Mouse (Mus musculus): ENCODE results near the gene Tmbim1. TPM values are rescaled to one million over a fixed set of nuclear protein-coding genes. Genes with fewer than 3 reads are reported as not detected.
A peak's percentile ranks its signal among the peaks of the same experiment; 100 is the strongest.
"Not testable (repeated sequence)": the region's sequence is repeated elsewhere in the genome, so short reads cannot be mapped to it uniquely, and the experiment has no call there.

The Tmbim1 gene
- 25.5 and 33.1 TPM in 2 replicates for polyA plus RNA-seq (2016; fragmentation: Nextera tagmentation; extraction: Ambion mirVana)

DNA sequence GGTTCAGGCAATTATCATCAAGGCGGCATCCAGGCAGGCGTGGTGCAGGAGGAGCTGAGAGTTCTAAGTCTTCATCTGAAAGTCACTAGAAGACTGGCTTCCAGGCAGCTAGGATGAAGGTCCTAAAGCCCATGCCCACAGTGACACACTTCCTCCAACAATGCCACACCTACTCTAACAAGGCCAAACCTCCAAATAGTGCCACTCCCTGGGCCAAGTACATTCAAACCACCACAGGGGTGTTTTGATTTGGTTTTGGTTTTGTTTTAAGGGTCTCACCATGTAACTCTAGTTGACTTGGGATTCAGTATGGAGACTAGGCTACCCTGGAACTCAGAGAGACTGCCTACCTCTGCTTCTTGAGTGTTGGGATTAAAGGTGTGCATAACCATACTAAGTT lies at the start of gene Tmbim1:
Tmbim1 (minus strand) TSS at position 101 of the 400 bp plus-strand sequence.
- no peaks in the 10 kb centered on the region for H3K9me3 ChIP-seq
- peaks cover 60% of the 10 kb centered on the region for H3K4me1 ChIP-seq
- H3K36me3 ChIP-seq: no peaks in the 10 kb centered on the region
- H3K4me3 ChIP-seq: peak within 1 kb of the TSS; percentile 68
- DNase-seq (ENCODE audit: low spot score): no peak
- no peaks in the 10 kb centered on the region for H3K27me3 ChIP-seq (ENCODE audit: insufficient read depth, poor library complexity, severe bottlenecking)
- WGBS: 85% methylated on average over 2 of the region's 2 CpGs
- peak within 1 kb of the TSS; percentile 96 for H3K27ac ChIP-seq

DNA sequence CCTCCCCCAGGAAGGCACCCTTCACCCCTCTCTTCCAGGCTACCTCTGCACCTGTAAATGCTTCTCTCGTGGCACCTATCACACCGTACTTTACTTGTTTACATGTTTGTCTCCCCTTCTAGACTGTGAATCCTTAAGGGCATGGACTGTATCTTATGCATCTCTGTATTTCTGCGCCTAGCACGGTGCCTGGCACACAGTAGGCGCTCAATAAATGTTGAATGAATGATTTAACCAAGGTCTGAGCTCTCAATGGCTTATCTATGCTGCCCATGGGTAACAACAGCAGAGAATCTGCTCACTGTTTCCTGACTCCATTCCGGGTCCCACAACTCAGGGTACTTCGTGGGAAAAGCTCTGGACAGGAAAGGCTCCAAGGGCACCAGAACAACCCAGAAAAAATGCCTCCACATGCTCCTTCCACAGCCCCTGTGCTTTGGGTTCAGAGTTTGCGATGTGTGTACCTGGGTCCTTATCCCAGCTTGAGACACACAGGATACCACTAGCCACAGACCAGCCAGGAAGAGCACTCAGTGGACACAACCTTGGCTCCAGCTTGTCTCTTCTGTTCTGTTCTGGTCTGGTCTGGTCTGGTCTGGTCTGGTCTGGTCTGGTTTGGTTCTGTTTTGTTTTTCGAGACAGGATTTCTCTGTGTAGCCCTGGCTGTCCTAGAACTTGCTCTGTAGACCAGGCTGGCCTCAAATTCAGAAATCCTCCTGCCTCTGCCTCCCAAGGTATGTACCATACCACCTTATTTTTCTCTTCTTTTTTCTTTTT lies 48.2 kb upstream of the Tmbim1 start:
- H3K4me1 ChIP-seq: peaks cover 18% of the 10 kb centered on the region
- no peak overlapping the region for H3K4me3 ChIP-seq
- no peaks in the 10 kb centered on the region for H3K9me3 ChIP-seq
- H3K27ac ChIP-seq: 0 out of 2 replicates have a peak overlapping the region, but pooled peaks have one; percentile 0
- no peak for DNase-seq (ENCODE audit: low spot score)
- peaks cover 52% of the 10 kb centered on the region for H3K36me3 ChIP-seq
- 84% methylated on average over 9 of the region's 9 CpGs for WGBS
- no peaks in the 10 kb centered on the region for H3K27me3 ChIP-seq (ENCODE audit: insufficient read depth, poor library complexity, severe bottlenecking)

DNA sequence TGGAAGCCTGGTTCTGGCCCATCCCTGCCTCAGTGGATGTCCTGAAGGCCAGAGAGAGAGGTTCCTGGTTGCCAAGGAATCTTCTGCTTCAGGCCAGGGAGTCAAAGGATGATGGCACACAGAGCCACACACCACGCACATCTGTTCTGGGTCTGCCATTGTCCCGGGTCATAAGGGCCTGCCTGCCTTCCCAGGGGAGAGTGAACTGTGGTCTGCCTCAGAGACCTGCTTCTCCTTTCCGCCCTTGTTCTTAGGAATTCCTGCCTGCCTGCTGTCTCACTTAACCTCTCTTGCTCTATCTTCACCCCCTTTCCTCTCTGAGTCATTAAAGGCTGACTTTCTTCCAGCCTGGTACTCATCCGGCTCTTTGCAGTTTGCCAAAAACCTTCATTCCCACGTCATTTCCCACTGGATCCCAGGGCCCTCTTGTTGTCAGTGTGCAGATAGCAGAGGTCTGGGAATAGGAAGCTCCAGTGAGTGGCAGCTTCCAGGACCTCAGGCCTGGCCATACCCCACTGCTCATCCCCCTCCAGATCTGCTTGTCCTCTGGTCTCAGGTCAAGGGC lies 47.2 kb upstream of the Tmbim1 start:
- no peaks in the 10 kb centered on the region for H3K9me3 ChIP-seq
- peaks cover 54% of the 10 kb centered on the region for H3K36me3 ChIP-seq
- peaks cover 18% of the 10 kb centered on the region for H3K4me1 ChIP-seq
- WGBS: 58% methylated on average over 5 of the region's 5 CpGs
- H3K4me3 ChIP-seq: no peak overlapping the region
- no peaks in the 10 kb centered on the region for H3K27me3 ChIP-seq (ENCODE audit: insufficient read depth, poor library complexity, severe bottlenecking)
- DNase-seq (ENCODE audit: low spot score): no peak
- H3K27ac ChIP-seq: 0 out of 2 replicates have a peak overlapping the region, but pooled peaks have one; percentile 0

GRCm38 (mm10) chr1:74351185-74351769 lies 45.9 kb upstream of the Tmbim1 start:
- H3K4me3 ChIP-seq: no peak overlapping the region
- H3K36me3 ChIP-seq: peaks cover 56% of the 10 kb centered on the region
- no peaks in the 10 kb centered on the region for H3K27me3 ChIP-seq (ENCODE audit: insufficient read depth, poor library complexity, severe bottlenecking)
- H3K9me3 ChIP-seq: no peaks in the 10 kb centered on the region
- peaks cover 18% of the 10 kb centered on the region for H3K4me1 ChIP-seq
- no peak overlapping the region for H3K27ac ChIP-seq
- WGBS: 90% methylated on average over 13 of the region's 13 CpGs
- DNase-seq (ENCODE audit: low spot score): no peak

DNA sequence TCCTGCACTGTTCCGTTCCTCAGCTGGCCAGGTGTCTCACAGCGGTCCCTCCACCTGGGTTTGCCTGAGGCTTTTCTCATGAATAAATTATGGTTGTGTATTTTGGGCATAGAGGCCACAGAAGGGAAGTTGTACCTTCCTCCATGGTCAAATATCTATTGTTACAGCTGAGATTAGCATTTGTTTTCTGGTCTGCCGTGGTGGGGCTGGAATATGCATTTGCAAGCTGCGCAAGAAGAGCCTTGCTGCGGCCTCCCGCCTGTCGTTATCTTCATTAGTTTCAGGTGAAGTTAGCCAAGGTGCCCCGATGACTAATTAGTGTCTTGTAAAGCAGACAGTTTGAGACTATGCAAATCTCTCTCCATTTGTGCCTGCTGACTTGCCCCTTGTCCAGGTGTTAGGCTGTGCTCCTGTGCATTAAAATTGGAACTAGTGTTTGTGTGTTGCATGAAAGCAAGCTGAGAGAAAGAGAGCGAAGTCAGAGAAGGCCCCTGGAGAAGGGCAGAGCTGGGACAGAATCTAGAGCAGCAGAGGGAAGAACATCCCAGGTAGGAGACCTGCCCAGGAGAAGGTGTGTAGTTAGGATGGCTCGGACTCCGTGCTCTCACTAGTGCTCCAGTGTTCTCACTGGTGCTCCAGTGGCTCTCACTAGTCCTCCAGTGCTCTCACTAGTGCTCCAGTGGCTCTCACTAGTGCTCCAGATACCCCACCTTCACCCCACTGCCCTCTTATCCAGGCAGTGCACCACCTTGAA lies 38.9 kb upstream of the Tmbim1 start:
- DNase-seq (ENCODE audit: low spot score): no peak
- no peak overlapping the region for H3K4me3 ChIP-seq
- H3K9me3 ChIP-seq: no peaks in the 10 kb centered on the region
- peaks cover 14% of the 10 kb centered on the region for H3K36me3 ChIP-seq
- H3K27ac ChIP-seq: no peak overlapping the region
- no peaks in the 10 kb centered on the region for H3K27me3 ChIP-seq (ENCODE audit: insufficient read depth, poor library complexity, severe bottlenecking)
- H3K4me1 ChIP-seq: peaks cover 23% of the 10 kb centered on the region
- 79% methylated on average over 11 of the region's 11 CpGs for WGBS

GRCm38 (mm10) chr1:74343161-74343560 lies 37.7 kb upstream of the Tmbim1 start:
- Histone ChIP-seq H3K9me3 (no peaks in the 10 kb centered on the region), H3K27me3 (ENCODE audit: insufficient read depth, poor library complexity, severe bottlenecking) (no peaks in the 10 kb centered on the region), H3K4me3 (no peak overlapping the region), H3K36me3 (peaks cover 7% of the 10 kb centered on the region), H3K4me1 (peaks cover 28% of the 10 kb centered on the region), H3K27ac (peak overlapping the region; percentile 22; the same call in 1 of the 2 replicates)
- DNase-seq (ENCODE audit: low spot score): no peak
- 80% methylated on average over 5 of the region's 5 CpGs for WGBS

- H3K36me3 ChIP-seq: peaks cover 3% of the 10 kb centered on the region
- no peak for DNase-seq (ENCODE audit: low spot score)
- H3K27me3 ChIP-seq (ENCODE audit: insufficient read depth, poor library complexity, severe bottlenecking): no peaks in the 10 kb centered on the region
- H3K27ac ChIP-seq: no peak overlapping the region
- 96% methylated on average over 1 of the region's 1 CpGs for WGBS
- H3K4me3 ChIP-seq: no peak overlapping the region
- no peaks in the 10 kb centered on the region for H3K9me3 ChIP-seq
- peaks cover 36% of the 10 kb centered on the region for H3K4me1 ChIP-seq
These were observed 36.9 kb upstream of the Tmbim1 start for GRCm38 (mm10) chr1:74342308-74342707.

- H3K4me1 ChIP-seq: peaks cover 40% of the 10 kb centered on the region
- peaks cover 3% of the 10 kb centered on the region for H3K36me3 ChIP-seq
- WGBS: 75% methylated on average over 7 of the region's 7 CpGs
- H3K27me3 ChIP-seq (ENCODE audit: insufficient read depth, poor library complexity, severe bottlenecking): no peaks in the 10 kb centered on the region
- H3K4me3 ChIP-seq: no peak overlapping the region
- no peak for DNase-seq (ENCODE audit: low spot score)
- H3K27ac ChIP-seq: no peak overlapping the region
- no peaks in the 10 kb centered on the region for H3K9me3 ChIP-seq
These were observed 36.5 kb upstream of the Tmbim1 start for GRCm38 (mm10) chr1:74341898-74342297.

DNA sequence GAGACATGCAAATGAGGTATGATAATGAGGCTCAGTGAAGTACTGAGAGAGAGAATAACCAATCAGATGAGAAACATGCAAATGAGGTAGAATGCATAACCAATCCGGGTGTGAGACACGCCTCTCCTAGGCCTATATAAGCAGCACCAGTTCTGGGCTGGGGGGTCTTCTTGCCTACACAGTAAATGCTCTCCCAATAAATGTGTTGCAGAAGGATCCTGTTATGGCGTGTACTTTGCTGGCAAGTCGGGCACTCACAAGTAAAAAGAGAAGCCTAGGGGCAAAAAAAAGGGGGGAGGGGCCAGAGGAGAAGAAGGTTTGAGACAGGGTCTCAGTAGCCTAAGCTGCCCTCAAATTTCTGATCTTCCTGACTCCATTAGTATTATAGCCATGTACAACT lies 35.6 kb upstream of the Tmbim1 start:
- not testable (repeated sequence) for H3K4me3 ChIP-seq; H3K27ac ChIP-seq; DNase-seq (ENCODE audit: low spot score); H3K27me3 ChIP-seq (ENCODE audit: insufficient read depth, poor library complexity, severe bottlenecking); H3K36me3 ChIP-seq; H3K9me3 ChIP-seq
- peaks cover 43% of the 10 kb centered on the region for H3K4me1 ChIP-seq
- WGBS: 95% methylated on average over 4 of the region's 4 CpGs

- no peaks in the 10 kb centered on the region for H3K27me3 ChIP-seq (ENCODE audit: insufficient read depth, poor library complexity, severe bottlenecking)
- H3K4me3 ChIP-seq: no peak overlapping the region
- DNase-seq (ENCODE audit: low spot score): no peak
- H3K36me3 ChIP-seq: peaks cover 3% of the 10 kb centered on the region
- no peak overlapping the region for H3K27ac ChIP-seq
- 93% methylated on average over 6 of the region's 6 CpGs for WGBS
- H3K9me3 ChIP-seq: no peaks in the 10 kb centered on the region
- H3K4me1 ChIP-seq: peaks cover 48% of the 10 kb centered on the region
These were observed 34.9 kb upstream of the Tmbim1 start for GRCm38 (mm10) chr1:74340361-74340764.

DNA sequence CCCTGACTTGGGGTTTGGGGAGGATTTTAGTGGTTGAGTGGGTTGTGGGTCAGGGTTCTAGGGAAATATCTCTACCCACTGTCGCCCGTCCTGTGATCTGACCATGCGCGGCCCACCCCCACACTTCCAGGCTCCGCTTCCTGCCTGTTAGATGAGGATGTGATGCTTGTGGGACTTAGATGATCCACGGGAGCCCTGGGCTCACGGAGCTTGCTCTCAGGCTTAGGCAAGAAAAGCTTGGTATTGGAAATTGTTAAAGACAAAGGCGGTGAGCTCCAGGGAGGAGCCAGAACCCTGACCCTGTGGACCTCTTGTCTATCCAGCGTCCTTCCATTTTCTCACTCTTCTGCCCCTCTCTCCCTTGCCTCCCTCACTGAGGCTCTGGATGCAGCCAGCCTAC lies 34.5 kb upstream of the Tmbim1 start:
- Histone ChIP-seq H3K36me3 (peaks cover 3% of the 10 kb centered on the region), H3K27ac (no peak overlapping the region), H3K27me3 (ENCODE audit: insufficient read depth, poor library complexity, severe bottlenecking) (no peaks in the 10 kb centered on the region), H3K4me3 (no peak overlapping the region), H3K9me3 (no peaks in the 10 kb centered on the region), H3K4me1 (peaks cover 53% of the 10 kb centered on the region)
- DNase-seq (ENCODE audit: low spot score): no peak
- WGBS: 82% methylated on average over 9 of the region's 9 CpGs

DNA sequence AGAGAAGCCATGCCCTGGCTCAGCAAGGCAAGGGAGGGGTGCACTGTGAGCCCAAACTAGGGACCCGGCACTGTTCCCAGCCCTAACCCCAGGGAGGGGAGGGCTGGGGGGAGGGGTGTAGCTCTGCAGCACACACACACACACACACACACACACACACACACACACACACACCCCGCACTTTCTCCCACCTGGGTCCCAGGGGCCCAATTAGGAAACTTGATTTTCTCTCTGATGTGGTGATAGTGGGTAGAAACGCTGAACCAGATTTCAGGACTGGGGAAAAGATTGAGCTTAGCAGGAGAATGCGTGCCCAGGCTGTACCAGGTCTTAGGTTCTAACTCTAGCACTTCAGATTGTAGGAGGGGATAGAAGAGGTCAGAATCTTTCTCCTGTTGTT lies 33.2 kb upstream of the Tmbim1 start:
- H3K27ac ChIP-seq: no peak overlapping the region; the same call in 1 of the 2 replicates

More for the DNA sequence above, 33.2 kb upstream of the Tmbim1 start:
- Histone ChIP-seq H3K4me3 (no peak overlapping the region), H3K27me3 (ENCODE audit: insufficient read depth, poor library complexity, severe bottlenecking) (no peaks in the 10 kb centered on the region), H3K36me3 (peaks cover 3% of the 10 kb centered on the region), H3K4me1 (peaks cover 55% of the 10 kb centered on the region), H3K9me3 (no peaks in the 10 kb centered on the region)
- 78% methylated on average over 4 of the region's 4 CpGs for WGBS
- no peak for DNase-seq (ENCODE audit: low spot score)
